Mouse (Mus musculus) G1E (cell line): ENCODE data around the gene Btk. TPM values are rescaled to one million over a fixed set of nuclear protein-coding genes. Genes with fewer than 3 reads are reported as not detected.

ENCODE experiments used
- ATAC-seq: 2 replicates; pipeline ENCODE4 v1.8.0; 2016; ENCODE audit warnings: mild to moderate bottlenecking; ENCODE audit not compliant: insufficient number of reproducible peaks, poor library complexity, low FRiP score, severe bottlenecking; ENCODE audit errors: extremely low read depth
- DNase-seq: peaks from one replicate; pipeline ENCODE4 v3.0.0; 2012; ENCODE audit warnings: low spot score
- H3K27me3 ChIP-seq: 2 replicates; pipeline ENCODE4 v1.6.1; 2012; ENCODE audit warnings: mild to moderate bottlenecking, low read length, inconsistent platforms; ENCODE audit not compliant: insufficient read depth
- H3K36me3 ChIP-seq: replicated peaks from 2 replicates; pipeline ENCODE3; 2012; ENCODE audit warnings: mild to moderate bottlenecking, inconsistent platforms
- H3K4me1 ChIP-seq: 2 replicates; pipeline ENCODE4 v1.6.1; 2012; ENCODE audit warnings: low read depth, low read length, inconsistent platforms, mixed read lengths; ENCODE audit not compliant: insufficient read depth
- H3K4me3 ChIP-seq: 2 replicates; pipeline ENCODE4 v1.5.1; 2012; ENCODE audit warnings: low read depth, mild to moderate bottlenecking, inconsistent platforms, low read length, moderate library complexity, mixed read lengths
- H3K9me3 ChIP-seq: replicated peaks from 2 replicates; pipeline ENCODE4 v1.6.1; 2012; ENCODE audit warnings: inconsistent platforms
- CTCF ChIP-seq: IDR thresholded peaks from 2 replicates; pipeline ENCODE4 v1.5.1; 2012; ENCODE audit warnings: low read depth, low read length, inconsistent platforms, mixed read lengths
- GATA1 ChIP-seq: IDR thresholded peaks from 2 replicates; pipeline ENCODE4 v1.6.1; 2012; ENCODE audit warnings: borderline replicate concordance, low read length, inconsistent platforms, mixed read lengths
- GATA2 ChIP-seq: IDR thresholded peaks from 2 replicates; pipeline ENCODE4 v1.6.1; 2012; ENCODE audit warnings: low read depth, low read length, inconsistent platforms, borderline replicate concordance
- POLR2AphosphoS5 ChIP-seq: IDR thresholded peaks from 2 replicates; pipeline ENCODE4 v1.6.1; 2012; ENCODE audit warnings: low read depth, low read length, inconsistent platforms; ENCODE audit not compliant: insufficient replicate concordance
- TAL1 ChIP-seq: conservative IDR thresholded peaks from 2 replicates; pipeline ENCODE4 v1.6.1; 2012; ENCODE audit warnings: low read depth, low read length, inconsistent platforms, mixed read lengths
- polyA plus RNA-seq: library from polyadenylated mRNA; stranded (reverse); fragments of >175 nt; gene quantifications from 2 replicates; pipeline ENCODE4 v1.2.3, GENCODE M21; 2012
- total RNA-seq, 2 experiments: library from RNA; stranded (forward) in 1 of 2; stranded (reverse) in 1 of 2; fragments of 200-1000 nt in 1 of 2; fragments of >200 nt in 1 of 2; fragmentation: Nextera tagmentation in 1 of 2; gene quantifications; 2 replicates each; pipeline ENCODE4 v1.2.3; 2014 to 2017

The Btk gene
- total and polyA plus RNA-seq, 3 experiments, result 10.9 to 62.8 (median 48.8) TPM

- Histone ChIP-seq H3K36me3 (no peaks in the 10 kb centered on the region), H3K27me3 (no peaks in the 10 kb centered on the region; the same call in 1 of the 2 replicates), H3K4me1 (no peaks in the 10 kb centered on the region), H3K4me3 (no peak overlapping the region), H3K9me3 (no peaks in the 10 kb centered on the region)
- DNase-seq, result no peak
- TF ChIP-seq CTCF, result no peak
- no peak for TF ChIP-seq TAL1
- TF ChIP-seq POLR2AphosphoS5, result no peak
- TF ChIP-seq GATA1, result no peak
- no peak for TF ChIP-seq GATA2
- ATAC-seq, result no peak
Observed at GRCm38 (mm10) chrX:134500651-134501050, 82.7 kb downstream of the Btk start.

Other genes starting within 250 kb of the Btk start
- gene Drp2, start 179.0 kb downstream of the Btk start, total RNA-seq (2014; fragmentation: Nextera tagmentation), result 0.44 and 0.98 TPM in 2 replicates
- gene Drp2, start 179.0 kb downstream of the Btk start, total RNA-seq (2017), result 0.22 and 0.29 TPM in 2 replicates
- gene Drp2, start 179.0 kb downstream of the Btk start, polyA plus RNA-seq, result 0.03 and 0.04 TPM in 2 replicates
- gene Taf7l, start 107.1 kb downstream of the Btk start, total RNA-seq (2014; fragmentation: Nextera tagmentation), result not detected in 2 replicates
- not detected in 2 replicates for gene Taf7l, start 107.1 kb downstream of the Btk start, total RNA-seq (2017)
- gene Taf7l, start 107.1 kb downstream of the Btk start, polyA plus RNA-seq, result not detected in 2 replicates
- 28.7 and 31.9 TPM in 2 replicates for gene Timm8a1, start 41.7 kb downstream of the Btk start, total RNA-seq (2014; fragmentation: Nextera tagmentation)
- gene Timm8a1, start 41.7 kb downstream of the Btk start, total RNA-seq (2017), result 176 and 206 TPM in 2 replicates
- gene Timm8a1, start 41.7 kb downstream of the Btk start, polyA plus RNA-seq, result 4.8 and 6.5 TPM in 2 replicates
- gene Rpl36a, start 2.1 kb upstream of the Btk start, total RNA-seq (2014; fragmentation: Nextera tagmentation), result 580 and 621 TPM in 2 replicates
- gene Rpl36a, start 2.1 kb upstream of the Btk start, total RNA-seq (2017), result 2,759 and 2,840 TPM in 2 replicates
- 125 and 151 TPM in 2 replicates for gene Rpl36a, start 2.1 kb upstream of the Btk start, polyA plus RNA-seq
- 10.7 and 11.7 TPM in 2 replicates for gene Gla, start 17.6 kb upstream of the Btk start, total RNA-seq (2014; fragmentation: Nextera tagmentation)
- 12.8 and 16.0 TPM in 2 replicates for gene Gla, start 17.6 kb upstream of the Btk start, total RNA-seq (2017)
- 0.24 and 0.34 TPM in 2 replicates for gene Gla, start 17.6 kb upstream of the Btk start, polyA plus RNA-seq
- 73.1 and 89.1 TPM in 2 replicates for gene Hnrnph2, start 17.6 kb upstream of the Btk start, total RNA-seq (2014; fragmentation: Nextera tagmentation)
- gene Hnrnph2, start 17.6 kb upstream of the Btk start, total RNA-seq (2017), result 180 and 195 TPM in 2 replicates
- gene Hnrnph2, start 17.6 kb upstream of the Btk start, polyA plus RNA-seq, result 13.1 and 21.1 TPM in 2 replicates
- 1.6 and 1.7 TPM in 2 replicates for gene Armcx4, start 102.9 kb upstream of the Btk start, total RNA-seq (2014; fragmentation: Nextera tagmentation)
- 0.35 and 0.44 TPM in 2 replicates for gene Armcx4, start 102.9 kb upstream of the Btk start, total RNA-seq (2017)
- gene Armcx4, start 102.9 kb upstream of the Btk start, polyA plus RNA-seq, result 0.48 and 0.53 TPM in 2 replicates
- gene Armcx1, start 134.4 kb upstream of the Btk start, total RNA-seq (2014; fragmentation: Nextera tagmentation), result 21.6 and 25.4 TPM in 2 replicates
- 55.5 and 56.3 TPM in 2 replicates for gene Armcx1, start 134.4 kb upstream of the Btk start, total RNA-seq (2017)
- gene Armcx1, start 134.4 kb upstream of the Btk start, polyA plus RNA-seq, result 3.8 and 5.0 TPM in 2 replicates
- gene Armcx6, start 167.8 kb upstream of the Btk start, total RNA-seq (2014; fragmentation: Nextera tagmentation), result 5.2 and 9.3 TPM in 2 replicates
- gene Armcx6, start 167.8 kb upstream of the Btk start, total RNA-seq (2017), result 9.4 and 10.4 TPM in 2 replicates
- 2.3 and 2.8 TPM in 2 replicates for gene Armcx6, start 167.8 kb upstream of the Btk start, polyA plus RNA-seq
- gene Armcx3, start 173.0 kb upstream of the Btk start, total RNA-seq (2014; fragmentation: Nextera tagmentation), result 31.1 and 36.3 TPM in 2 replicates
- gene Armcx3, start 173.0 kb upstream of the Btk start, total RNA-seq (2017), result 30.4 and 31.2 TPM in 2 replicates
- gene Armcx3, start 173.0 kb upstream of the Btk start, polyA plus RNA-seq, result 1.2 and 2.4 TPM in 2 replicates
- gene Armcx2, start 225.7 kb upstream of the Btk start, total RNA-seq (2014; fragmentation: Nextera tagmentation), result 22.9 and 26.6 TPM in 2 replicates
- 7.3 and 8.4 TPM in 2 replicates for gene Armcx2, start 225.7 kb upstream of the Btk start, total RNA-seq (2017)
- gene Armcx2, start 225.7 kb upstream of the Btk start, polyA plus RNA-seq, result 11.6 and 17.6 TPM in 2 replicates